Mouse (Mus musculus): ENCODE results near the gene Serpini2. TPM values are rescaled to one million over a fixed set of nuclear protein-coding genes. Genes with fewer than 3 reads are reported as not detected.

Serpini2 gene
- polyA plus RNA-seq, 1 experiment from 2014 or later = not detected

Other genes starting within 250 kb of the Serpini2 start
- 0.77 and 0.96 TPM in 2 replicates for gene Zbbx, start 105.0 kb downstream of the Serpini2 start, polyA plus RNA-seq (2014; fragmentation: Nextera tagmentation; extraction: Ambion mirVana)
- gene Wdr49, start 212.1 kb upstream of the Serpini2 start, polyA plus RNA-seq (2014; fragmentation: Nextera tagmentation; extraction: Ambion mirVana) = 0.14 and 0.17 TPM in 2 replicates

Data from hindbrain, embryonic 11.5 days (tissue).